Mouse (Mus musculus) layer of hippocampus, adult 9-11 months (tissue): ENCODE results near the gene Snx32.
"Not testable (repeated sequence)": the region's sequence is repeated elsewhere in the genome, so short reads cannot be mapped to it uniquely, and the experiment has no call there.

ENCODE experiments used
- DNase-seq: peaks from one replicate; pipeline ENCODE4 v3.0.0; 2022

The Snx32 gene

DNA sequence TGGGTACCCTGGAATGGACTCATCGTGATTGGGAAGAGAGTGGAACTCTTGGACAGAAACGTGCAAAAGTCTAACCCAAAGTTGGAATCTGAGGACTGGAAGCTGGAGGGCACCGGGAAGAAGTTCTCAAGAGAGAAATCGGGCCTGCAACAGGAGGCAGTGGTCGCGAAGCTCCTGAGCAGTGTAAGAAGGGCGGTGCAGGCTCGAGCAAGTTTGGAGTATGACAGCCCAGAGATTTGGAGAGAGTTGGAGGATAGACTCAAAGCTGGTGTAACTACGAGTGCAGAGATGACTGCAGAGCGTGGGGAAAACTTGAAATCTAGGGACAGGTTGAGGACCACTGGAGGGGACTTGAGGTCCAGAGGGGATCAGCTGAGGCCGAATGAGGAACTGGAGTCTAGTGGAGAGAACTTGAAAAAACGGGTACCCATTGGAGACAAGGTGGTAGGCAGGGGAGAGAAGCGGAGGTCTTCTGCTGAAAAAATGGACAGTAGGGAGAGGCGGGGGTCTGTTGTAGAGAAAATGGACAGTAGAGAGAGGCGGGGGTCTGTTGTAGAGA, 815 bp upstream of the Snx32 start:
- DNase-seq, result no peak

DNA sequence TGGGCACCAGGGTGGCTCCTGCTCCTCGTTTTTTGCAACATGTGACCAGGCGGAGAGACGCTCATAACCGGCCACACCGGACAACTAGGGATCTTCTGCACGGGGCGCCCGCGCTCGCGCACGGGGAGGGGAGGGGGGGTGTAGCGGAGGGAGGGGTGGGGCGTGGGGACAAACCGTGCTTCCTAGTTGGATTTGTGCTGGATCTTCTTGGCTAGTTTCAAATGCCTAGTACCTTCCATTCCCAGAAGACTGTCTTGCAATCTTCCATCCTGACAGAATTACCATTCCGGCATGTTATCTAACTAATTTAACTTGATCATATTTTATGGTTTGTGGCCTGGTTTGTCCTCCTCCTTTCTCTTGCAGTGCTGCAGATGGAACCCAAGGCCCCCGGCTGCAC, 6.7 kb downstream of the Snx32 start, which contains the start of gene 1700020D05Rik:
Gene 1700020D05Rik, minus strand, starts transcription at position 101 of the 400 bp plus-strand sequence.
- no peak for DNase-seq

DNA sequence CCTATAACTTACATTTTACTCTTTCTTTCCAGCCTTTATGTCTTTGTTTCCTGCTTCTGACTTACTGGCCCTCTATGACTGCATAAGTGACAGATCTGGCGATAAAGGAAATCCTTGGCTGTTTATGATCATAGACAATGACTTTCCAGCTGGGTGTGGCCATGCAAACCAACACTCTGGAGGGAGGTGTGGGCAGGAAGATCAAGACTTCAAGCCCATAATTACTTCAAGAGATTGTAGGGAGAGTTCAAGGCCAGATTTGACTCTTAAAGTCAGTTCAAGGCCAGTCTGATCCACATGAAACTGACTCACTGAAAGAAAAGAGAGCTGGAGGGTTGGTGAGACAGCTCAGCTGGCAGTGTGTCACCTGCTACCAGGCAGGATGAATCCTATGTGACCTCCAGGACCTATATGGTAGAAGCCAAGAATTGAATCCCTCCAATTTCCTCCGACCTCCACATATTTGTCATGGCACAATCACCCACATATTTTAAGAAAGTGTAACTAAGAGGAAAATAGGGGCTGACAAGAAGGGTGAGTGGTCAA, 9.9 kb downstream of the Snx32 start:
- no peak for DNase-seq

DNA sequence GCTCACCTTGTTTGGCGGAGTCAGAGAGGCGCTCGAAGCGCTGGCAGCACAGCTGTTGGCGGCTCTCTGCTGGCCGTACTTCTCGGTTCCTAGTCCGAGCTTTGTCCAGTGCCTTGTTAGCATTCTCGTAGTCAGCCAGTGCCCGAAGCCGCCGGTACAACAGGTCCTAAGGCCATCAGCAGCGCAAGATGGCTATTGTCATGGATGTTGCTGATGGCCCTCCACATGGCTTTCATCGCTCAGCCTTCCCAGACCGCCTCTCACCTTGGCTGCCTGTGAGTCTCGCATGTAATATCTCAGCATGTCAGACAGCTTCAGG, 14.3 kb downstream of the Snx32 start:
- DNase-seq, result no peak

DNA sequence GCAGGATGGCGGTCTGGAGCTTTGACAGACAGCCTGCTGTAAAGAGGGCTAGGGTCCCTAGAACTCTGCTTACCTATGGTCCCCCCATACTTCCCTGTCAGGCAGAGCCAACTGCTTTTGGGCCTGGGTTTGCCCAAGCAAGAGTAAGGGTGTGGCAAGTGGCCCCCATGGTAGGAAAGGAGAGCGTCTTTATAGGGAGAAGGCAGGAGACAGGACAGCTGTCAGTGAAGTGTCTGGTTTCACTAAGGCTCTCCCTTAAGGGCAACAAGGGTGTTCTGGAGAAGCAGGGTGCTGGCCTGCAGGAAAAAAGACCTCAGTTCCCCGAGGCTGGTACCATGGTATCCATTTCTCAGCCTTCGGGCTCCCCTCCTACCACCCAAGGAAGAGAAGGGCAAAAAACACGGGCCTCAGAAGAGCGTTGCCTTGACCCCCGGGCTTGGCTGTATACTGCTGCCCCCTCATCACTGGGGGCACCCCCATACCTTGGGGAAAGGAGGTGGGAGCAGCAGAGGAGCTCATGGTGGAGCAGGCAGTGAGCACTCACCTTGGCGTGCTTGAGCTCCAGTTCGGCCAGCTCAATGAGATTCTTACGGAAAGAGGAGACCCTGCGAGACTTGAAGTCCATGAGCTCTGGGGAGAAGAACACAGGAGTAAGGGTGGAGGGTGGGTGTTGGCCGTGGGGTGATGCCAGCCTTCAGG, 14.8 kb downstream of the Snx32 start:
- no peak for DNase-seq

DNA sequence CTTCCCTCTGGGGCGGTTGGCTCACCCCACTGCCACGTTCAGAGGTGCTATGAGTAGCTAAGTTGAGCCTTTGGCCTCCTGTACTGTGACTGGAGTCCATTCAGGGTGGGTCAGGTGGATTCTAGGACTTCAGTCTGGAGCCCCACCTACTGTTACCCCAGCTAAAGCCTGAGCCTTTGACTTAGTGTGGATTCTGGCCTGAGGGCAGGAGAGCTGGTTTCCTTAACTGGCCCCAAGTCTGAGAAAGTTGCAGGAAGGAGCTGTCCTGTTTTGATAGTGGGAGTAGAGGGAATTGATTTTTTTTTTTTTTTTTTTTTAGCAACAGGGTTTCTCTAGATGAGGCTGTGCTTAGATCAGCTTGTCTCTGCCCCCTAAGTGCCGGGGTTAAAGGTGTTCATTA, 16.0 kb downstream of the Snx32 start:
- DNase-seq, result no peak

DNA sequence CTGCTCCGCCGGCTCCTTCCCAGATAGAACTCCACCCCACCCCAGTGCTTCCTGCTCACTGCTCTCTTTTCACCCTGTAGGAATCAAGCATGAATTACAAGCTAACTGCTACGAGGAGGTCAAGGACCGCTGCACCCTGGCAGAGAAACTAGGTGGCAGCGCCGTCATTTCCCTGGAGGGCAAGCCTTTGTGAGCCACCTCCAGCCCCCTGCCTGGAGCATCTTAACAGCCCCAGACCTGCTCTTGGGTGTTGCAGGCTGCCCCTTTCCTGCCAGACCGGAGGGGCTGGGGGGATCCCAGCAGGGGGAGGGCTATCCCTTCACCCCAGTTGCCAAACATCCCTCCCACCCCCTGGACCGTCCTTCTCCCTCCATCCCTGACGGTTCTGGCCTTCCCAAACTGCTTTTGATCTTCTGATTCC, 17.0 kb downstream of the Snx32 start:
- DNase-seq, result not testable (repeated sequence)

DNA sequence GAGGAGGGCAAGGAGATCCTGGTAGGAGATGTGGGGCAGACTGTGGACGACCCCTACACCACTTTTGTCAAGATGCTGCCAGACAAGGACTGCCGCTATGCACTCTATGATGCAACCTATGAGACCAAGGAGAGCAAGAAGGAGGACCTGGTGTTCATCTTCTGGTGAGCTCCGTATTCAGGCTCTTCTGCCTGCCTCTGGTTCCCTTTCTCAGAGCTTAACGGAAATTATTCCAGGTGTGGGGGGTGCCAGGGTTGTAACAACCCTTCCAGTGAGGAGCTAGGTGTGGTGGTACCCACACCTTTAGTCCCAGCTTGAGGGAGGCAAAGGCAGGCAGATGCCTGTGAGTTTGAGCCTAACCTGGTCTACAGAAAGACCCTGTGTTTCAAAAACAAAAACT, 17.7 kb downstream of the Snx32 start:
- no peak for DNase-seq

DNA sequence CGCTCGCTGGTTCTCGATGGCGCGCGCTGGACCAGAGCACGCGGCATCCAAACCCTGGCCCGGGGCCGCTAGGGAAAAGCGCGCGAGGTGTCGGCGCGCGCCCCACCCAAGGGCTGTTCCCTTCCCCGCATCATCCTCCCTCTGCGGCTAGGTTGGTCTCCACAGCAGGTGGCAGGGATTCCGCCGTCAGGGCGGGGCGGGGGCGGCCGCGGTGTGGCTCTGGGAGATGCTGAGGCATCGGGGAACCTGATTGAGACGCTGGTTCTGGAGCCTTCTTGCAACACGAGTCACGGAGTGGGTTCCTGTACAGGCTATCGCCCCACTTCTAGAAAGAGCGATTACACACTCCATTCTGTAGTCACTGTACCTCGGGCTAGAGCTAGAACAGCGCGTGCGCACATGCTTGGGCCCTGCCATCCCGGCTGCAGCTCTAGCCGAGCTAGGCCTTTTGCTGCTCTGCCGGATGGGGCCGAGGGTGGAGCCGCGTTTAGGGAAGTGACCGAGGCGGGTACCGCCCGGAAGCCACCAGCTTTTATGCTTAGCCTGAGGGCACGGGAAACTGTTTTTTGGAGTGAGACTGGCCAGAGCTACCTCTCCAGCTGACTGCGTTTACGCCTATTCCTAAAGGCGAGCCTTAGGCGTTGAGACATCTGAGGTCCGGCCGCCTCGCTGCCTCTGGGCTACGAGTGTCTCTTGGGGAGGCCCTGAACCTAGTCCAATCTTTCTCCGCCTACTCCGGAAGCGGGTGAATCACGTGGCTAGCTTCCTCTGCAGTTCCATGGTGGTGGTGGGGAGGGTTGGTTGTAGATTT, 19.2 kb downstream of the Snx32 start:
- DNase-seq, result peak; percentile 87

DNA sequence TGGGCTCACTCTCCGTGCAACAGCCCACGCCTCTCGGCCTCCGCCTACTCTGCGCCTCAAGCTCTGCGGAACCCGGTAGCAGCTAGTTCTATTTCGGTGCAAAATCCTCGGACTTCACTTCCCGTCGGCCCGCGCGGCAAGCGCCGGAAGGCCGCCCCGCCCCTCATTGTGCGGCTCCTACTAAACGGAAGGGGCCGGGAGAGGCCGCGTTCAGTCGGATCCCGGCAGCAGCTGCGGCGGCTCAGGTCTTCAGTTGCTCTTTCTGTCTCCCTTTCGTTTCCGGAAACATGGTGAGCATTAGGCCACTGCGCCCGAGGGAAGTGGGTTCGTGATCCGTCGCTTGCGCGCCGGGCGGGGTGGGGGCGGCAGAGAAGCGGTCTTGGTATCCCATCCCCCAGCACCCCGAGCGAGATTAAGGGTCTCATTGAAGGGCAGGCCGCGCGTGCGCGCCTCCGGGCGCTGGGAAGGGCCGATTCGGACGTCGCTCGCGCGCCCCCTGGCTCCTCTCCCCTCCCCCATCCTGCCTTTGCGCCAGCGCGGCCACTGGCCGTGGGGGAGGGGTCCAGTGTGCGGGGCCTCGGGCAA, 19.9 kb downstream of the Snx32 start, which contains the start of gene Cfl1:
Gene Cfl1, plus strand, starts transcription at position 143 of the 585 bp plus-strand sequence.
- DNase-seq, result peak; percentile 96

DNA sequence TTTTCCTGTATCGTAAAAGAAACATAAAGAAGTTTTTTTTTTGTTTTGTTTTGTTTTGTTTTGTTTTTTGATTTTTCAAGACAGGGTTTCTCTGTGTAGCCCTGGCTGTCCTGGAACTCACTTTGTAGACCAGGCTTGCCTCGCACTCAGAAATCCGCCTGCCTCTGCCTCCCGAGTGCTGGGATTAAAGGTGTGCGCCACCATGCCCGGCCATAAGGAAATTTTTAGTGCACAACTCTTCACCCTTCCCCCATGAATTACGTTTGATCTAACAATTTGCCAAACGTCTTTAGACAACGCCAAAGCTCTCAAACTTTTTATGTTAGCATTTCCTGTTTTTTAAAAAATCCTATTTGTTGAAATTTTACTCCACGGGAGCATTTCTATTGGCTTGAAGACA, 20.6 kb downstream of the Snx32 start:
- not testable (repeated sequence) for DNase-seq

DNA sequence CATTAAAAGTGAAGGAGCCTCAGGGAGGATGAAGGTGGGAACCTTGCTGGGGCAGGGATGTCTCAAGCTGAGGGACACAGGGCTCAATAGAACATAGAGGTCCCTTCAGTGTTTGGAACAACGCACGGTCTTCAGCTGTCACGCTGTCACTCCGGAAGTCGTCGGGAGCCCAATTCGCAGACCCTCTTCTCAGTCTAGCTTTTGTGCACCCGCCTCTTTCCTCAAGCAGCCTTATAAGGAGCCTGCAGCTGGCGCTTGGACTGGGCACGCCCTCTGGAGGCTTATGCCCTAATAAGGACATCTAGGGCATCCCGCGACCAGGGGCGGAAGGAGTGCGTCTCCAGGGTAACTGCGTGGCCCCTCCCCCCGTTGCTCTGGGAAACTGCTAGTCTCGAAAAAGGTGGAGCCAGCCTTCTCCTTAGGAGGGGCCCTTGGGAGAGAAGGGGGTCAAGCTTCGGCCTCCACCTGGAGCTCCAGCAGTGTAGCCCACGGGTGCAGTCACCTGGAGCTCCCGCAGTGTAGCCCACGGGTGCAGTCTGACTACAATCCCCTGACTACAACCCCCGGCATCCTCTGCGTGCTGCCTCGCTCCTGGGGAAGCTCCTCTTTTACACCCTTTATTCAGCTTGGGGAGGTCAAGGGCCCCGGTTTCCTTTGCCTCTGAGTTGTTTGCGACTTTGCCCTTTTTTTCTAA, 21.3 kb downstream of the Snx32 start:
- DNase-seq, result peak; percentile 99

DNA sequence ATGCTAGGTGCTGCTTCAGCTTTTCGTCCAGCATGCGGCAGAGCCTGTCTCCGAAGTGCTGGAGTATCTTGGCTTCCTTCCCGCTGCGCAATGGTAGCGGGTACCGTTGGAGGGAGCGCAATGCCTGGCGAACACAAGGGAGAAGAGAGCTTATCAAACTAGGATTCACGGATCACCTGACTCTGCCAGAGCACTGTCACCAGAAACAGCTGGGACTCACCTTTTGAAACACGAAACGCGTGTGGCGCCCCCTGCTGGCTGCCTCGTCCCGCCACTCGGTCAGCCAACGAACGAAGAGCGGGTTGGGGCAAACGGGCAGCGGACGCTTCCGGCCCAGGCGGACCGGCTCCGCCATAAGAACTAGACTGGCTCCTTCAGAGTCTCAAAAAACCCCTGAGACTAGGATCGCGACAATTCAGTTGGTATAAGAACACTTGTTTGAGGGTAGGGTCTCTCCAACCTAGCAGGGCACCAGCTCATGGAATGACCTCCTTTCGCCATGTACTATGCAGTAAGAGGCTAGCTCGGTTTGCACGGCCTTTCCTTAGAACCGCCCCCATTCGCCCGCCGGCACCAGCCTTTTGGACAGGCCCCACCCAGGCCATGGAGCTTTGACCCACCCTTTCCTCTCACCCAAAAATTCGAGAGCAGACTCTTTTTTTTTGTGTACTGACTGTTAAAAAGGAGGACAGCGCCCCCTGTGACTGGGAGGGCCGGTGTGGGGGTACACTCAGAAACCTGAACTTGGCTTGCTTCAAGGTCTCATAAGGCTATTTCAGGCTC, 22.4 kb downstream of the Snx32 start, which contains the start of gene Mus81:
Gene Mus81, minus strand, starts transcription at position 635 of the 783 bp plus-strand sequence.
- peak; percentile 95 for DNase-seq

DNA sequence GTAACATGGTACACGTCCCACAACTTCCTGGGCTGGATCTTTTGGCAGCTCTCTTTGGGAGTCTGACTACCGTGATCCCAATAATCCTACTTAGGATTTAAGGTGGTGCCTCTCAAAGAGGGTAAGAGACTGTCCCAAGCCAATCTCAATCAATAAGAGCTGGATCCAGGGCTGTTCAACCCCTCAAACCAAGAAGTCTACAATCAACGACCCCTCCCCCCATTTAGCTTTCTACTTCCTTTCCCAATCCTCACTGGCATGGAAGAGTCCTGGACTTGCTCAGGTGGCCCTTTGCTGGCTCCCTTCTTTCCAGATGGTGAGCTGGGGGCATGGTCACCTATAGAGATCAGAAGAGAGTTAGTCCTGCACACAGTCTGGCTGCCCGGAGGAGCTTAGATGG, 23.6 kb downstream of the Snx32 start:
- no peak for DNase-seq

DNA sequence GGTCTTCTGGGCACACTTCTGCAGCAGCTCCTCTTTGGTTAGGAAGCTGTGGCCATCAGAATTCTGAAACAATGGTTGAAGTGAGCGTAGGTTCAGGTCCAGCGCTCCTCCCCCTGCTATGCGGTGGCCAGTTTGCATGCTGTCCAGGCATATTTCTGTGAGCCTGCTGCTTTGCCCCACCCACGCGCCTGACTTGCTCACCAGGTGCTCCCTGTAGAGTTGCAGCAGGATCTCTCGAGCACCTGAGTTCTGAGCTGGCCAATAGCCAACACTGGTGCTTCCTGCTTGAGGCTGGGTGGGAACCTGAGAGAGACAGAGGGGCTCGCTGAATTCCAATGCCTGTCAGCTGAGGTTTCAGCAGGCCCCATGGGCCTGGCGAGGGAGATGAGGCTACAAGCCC, 24.1 kb downstream of the Snx32 start:
- DNase-seq, result peak; percentile 52

DNA sequence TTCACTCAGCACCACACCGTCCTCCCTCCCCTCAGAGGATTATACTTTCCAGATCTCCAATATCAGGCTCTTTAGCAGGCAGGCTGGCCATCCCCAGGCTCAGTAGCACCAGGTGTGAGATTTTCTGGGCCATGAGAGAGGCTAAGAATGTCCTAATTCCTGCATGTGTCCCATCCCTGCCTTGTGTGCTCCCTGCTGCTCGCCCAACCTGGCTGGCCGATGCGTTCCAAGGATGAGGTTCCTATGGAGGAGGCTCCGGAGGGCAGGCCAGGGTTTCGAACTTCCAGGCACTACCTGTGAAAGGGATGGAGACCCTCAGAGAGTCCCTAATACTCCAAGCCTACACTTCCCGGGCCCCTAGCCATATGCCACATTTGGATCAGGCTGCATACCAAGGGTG, 24.5 kb downstream of the Snx32 start:
- DNase-seq, result no peak

DNA sequence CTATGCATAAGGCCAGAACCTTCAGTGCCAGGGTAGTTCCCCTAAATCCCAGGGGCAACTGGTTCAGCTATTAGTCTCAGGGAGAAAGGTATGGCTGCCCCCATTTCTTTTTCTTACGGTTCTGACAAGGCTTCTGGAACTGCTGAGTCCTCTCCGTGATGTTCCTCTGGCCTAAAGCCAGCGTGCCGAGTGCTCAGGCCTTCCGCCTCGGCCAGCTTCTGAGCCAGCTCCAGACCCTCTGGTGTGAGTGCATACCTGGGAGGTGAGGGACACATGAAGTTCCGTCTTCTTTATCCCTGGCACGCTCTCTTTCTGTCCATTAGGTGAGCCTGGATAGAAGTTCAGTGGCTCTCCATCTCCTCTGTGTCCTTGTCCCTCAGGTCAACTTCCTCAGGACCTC, 25.0 kb downstream of the Snx32 start:
- DNase-seq, result no peak

DNA sequence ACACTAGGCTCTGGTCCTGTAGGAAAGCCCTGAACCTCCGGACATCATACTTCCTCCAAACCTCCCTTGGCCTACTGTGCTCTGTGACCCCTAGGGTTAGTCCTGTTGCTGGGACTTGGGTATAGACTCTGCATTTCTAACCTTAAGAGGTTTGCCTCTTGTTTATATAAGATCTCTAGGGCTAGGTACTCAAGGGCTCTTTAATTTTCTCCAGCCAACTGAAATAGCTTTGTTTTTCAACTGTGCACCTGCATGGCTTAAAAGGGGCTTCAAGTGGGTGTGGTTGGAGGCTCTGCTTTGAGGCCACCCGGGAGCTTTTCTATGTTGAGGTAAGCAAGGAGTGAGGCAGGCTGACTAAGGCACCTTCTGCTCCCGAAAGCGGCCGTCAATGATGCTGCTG, 25.8 kb downstream of the Snx32 start:
- no peak for DNase-seq

DNA sequence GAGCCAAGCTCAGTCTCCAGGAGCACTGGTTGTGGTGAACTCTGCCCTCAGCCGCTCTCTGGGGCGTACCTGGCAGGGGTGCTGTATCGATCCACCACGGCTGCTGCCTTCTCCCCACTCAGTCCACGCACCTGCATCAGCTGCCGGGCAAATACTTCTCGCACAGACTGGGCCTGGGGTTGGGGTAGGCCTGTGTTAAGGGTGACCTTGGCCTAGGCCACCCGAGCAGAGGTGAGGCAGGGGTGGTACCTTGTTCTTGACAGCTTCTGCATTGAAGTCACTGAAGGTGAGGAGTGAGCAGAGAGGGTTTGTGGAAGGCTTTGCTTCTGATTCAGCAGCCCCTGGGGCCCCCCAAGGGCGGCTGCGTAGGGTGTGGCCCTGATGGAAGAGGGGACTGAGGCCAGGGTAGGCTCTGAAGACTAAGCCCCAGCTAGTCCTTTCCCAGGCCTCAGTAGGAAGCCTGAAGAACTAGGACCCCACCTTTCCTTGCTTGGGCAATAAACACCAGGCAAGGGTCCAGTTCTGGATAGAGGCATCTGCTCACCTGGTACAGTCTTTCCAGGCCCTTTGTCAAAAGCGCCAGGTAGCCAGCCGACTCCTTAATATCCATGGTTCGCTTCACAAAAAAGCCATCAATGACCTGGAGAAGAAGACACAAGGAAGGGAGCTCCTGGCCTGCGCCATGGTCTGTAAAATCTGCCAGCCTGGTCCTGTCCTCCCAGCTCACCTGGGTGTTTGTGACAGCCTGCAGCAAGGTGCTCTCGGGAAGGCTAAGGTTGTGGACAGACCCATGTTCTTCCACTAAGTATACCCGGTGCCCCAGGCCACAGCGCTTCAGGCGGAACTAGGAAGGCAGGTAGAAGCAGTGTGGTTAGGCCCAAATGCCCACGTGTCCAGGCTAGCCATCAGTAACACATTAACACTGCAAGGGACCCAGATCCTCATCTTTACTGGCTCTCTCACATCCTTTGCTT, 26.7 kb downstream of the Snx32 start:
- DNase-seq, result no peak

DNA sequence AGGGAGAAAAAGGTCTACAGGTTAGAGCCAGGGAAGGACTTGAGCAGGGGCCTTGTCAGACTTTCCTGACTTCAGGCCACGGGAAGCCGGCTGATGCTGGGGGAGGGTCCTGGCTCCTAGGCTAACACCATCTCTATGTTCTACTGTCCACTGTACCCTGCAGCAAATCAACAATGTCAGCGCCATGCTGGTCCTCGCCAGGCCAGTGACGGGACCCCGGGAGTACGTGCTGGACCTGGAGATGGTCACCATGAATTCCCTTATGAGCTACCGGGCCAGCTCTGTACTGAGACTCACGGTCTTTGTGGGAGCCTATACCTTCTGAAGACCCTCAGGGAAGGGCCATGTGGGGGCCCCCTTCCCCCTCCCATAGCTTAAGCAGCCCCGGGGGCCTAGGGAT, 28.9 kb downstream of the Snx32 start:
- no peak for DNase-seq

DNA sequence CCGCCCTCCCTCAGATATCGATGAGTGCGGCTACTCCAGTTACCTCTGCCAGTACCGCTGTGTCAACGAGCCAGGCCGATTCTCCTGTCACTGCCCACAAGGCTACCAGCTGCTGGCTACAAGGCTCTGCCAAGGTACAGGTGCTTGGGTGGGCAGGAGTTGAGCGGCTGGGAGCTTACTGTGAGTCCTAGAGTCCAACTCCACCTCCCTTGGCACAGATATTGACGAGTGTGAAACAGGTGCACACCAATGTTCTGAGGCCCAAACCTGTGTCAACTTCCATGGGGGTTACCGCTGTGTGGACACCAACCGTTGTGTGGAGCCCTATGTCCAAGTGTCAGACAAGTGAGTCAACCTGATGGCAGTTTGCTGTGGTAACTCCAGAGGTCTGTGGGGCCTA, 30.3 kb downstream of the Snx32 start:
- DNase-seq, result no peak
